Mouse (Mus musculus): ENCODE results near the gene Snx19.

Gene Snx19

GRCm38 (mm10) chr9:30426882-30427632, at the start of gene Snx19:
Snx19 (plus strand) TSS chr9:30427108.
- peak; percentile 95 for DNase-seq

DNA sequence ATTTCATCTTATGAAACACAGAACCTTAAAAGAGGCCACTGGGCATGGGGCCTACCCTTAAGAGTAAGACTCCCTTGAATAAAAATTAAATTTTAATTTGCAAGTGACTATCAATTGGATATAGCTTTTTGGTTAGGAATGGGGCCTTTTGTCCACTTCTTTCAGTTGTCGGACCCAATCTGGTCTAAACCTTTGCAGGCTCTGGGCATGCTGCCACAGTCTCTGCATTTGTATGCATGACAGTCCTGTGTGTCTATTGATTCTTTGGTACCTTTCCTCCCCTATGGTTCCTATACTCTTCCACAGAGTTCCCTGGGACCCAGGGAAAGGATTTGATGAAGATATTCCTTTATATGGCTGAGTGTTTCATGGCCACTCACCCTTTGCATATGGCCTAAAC, 26.1 kb upstream of the Snx19 start:
- no peak for DNase-seq

DNA sequence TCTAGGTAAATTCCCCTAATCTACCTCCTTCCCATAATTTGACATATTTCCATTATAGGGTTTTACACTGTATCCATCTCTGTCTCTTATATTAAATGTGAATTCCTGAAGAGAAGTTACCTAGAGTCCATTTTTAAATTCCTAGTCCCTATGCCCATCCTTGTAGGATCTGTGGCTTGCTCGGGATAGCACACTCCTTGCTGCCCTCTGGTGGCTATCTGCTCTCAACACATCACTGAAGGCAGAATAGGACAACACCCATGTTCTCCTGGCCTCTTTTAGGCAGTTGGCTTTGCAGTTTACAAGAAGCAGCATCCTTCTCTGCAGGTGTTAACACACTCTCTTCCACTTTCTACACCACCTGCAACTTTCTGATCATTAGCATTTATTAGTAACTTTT, 4.0 kb upstream of the Snx19 start:
- peak; percentile 62 for DNase-seq

- DNase-seq: no peak
These were observed 1.7 kb upstream of the Snx19 start for GRCm38 (mm10) chr9:30425178-30425577.

DNA sequence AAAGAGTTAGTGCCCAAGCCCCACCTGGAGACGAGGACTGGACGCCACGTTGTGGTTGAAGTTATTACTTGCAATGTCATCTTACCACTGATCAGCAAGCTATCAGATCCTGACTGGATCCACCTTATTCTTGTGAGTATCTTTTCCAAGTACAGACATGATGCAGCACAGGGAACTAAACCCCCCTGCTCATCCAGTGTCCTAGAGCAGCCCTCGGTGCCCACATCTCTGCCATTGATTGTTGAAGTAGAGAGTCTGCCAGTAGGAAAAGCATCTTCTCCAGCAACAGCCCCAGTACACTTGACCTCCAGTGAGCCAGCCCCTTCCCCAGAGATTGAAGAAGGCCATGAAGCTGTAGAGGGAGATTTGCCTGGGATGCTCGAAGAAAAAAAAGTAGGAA, 1.3 kb downstream of the Snx19 start:
- DNase-seq: no peak

- no peak for DNase-seq
These were observed 3.5 kb downstream of the Snx19 start for GRCm38 (mm10) chr9:30430447-30430846.

DNA sequence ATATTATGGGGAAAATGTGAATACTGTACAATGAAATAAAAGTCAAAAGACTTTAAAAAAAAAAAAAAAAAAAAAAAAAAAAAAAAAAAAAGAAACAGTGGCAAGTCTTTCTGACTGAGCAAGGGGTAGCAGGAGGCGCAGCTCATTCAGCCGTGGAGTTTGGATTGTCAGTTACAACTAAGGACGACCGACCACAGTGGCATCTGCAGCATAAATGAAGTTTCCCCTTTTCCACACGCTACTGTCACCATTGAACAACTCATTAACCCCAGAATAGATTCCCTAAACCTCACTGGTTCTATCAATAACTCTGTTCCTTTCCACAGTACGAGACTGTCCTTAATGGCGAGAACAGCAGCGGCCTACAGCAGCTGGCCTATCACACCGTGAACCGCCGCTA, 5.0 kb downstream of the Snx19 start:
- no peak for DNase-seq

DNA sequence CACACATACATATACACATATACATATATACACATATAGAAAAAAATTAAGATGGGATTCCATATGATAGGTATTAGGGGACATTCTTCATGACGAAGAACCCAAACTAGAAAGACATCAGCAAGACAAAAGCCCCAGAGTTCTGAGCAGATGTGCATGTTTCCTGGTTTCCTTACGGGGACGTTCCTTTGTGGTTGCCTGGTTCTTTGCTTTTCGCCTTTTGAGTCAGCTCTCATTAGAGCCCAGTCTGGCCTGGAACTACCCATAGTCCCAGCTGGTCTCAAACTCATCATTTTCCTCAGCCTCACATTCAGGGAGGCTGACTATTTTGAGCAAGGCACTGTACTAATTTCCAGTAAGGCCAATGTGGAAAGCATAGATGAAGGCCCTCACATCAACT, 7.0 kb downstream of the Snx19 start:
- no peak for DNase-seq

DNA sequence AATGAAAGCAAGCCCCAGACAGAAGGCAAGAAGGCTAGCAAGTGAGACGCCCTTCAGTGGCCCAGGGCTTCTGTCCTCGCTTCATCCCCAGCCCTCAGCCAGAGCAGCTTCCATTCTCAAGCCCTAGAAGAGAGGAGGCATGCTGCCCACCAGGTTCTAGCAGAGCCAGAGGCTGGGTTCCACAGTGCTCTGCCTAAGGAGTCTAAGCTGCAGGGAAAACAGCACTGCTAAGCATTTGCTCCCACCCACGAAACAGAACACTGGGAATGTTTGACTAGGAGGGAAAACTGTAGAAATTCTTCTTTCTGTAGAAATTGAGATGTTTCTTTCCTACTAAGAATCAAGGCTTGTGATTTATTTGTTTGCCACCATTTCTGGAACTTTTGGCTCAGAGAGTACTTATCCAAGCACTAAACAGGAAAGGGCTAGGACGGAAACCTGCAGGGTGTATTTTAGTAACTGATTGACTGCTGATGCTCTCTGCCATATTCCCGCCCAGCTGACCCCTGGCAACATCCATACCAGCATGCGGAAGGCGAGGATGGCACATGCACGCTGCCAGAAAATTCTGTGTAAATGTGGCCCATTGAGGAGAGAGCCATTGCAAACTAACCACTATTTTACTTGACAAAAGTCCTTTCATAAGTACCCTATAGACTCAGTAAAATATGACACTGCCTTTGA, 9.1 kb downstream of the Snx19 start:
- DNase-seq: no peak

DNA sequence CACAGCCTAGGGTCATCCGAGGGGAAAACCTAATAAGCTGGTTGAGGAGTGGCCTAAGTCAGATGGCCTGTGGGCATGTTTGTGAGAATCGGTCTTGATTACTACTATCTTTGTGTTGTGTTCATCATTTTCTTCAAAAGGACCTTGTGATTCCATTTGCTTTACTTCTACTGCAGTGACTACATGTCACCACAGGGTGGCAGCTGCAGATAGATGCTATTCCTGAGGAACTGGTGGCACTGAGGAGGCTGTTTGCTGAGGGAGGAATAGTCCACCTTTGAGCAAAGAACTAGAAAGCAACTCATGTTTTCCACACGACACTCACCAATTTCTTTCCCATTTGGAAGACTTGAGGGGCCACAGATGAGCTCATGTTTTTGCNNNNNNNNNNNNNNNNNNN, 11.6 kb downstream of the Snx19 start:
- peak; percentile 54 for DNase-seq

GRCm38 (mm10) chr9:30441761-30442160, 14.9 kb downstream of the Snx19 start:
- DNase-seq: no peak

DNA sequence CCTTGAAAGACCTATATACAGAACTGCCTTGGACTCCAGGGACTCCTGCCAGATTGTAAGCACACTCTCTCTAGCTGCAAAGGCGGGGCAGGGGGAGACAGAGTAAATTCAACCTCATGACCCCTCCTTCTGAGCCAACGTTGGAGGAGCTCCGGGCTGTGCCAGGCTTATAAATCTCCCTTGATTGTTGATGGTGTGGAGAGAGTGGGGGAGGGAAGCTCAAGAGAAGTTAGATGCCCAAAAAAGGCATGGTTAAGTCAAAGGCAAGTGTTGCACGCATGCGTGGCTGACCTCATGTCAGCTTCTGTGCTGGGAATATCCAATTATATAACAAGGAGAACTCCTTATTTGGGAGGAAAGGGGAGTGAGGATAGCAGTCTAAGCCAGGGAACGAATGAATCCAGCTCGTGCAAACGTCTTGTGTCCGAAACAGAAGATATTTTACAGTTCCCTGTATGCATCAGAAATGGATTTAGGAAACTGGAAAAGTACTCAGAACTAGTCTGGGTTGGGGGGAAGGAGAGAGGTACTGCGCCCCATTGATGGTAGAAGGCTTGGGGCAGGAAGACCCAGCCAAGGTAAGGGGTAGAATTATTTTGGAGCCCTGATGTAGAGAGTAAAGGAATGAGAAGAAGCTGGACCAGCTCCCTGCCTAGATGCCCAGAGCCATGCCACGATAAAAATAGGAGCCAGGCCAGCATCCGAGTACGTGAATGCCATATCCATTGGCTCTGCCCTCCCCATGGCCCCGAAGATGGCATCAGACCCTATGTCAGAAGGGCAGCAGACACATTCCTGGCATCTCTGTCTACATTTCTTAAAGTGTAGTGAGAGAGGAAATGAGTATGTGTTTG, 18.6 kb downstream of the Snx19 start:
- DNase-seq: no peak

DNA sequence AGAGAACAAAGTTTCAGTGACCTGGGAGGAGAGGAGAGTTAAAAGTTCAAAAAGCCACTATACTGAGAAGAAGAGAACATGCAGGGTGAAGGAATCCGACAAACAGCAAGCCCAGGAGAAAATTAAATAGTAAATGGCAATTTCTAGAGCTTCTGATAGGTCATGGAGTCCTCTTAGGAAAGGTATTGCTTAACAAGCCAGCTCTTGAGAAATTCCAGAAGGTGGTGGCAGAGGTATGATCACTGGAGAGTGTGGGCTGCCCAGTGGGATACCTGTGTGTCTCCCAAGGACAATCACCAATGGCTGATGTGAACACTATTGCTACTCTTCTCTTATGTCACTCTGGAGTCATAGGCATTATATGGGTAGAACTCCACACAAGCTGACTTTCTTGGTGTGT, 19.2 kb downstream of the Snx19 start:
- DNase-seq: no peak

- no peak for DNase-seq
These were observed 21.6 kb downstream of the Snx19 start for GRCm38 (mm10) chr9:30448459-30448858.

GRCm38 (mm10) chr9:30449862-30450261, 23.0 kb downstream of the Snx19 start:
- no peak for DNase-seq

- no peak for DNase-seq
These were observed 23.9 kb downstream of the Snx19 start for GRCm38 (mm10) chr9:30450834-30451233.

- no peak for DNase-seq
These were observed 27.6 kb downstream of the Snx19 start for GRCm38 (mm10) chr9:30454527-30454926.

GRCm38 (mm10) chr9:30456250-30456649, 29.3 kb downstream of the Snx19 start:
- DNase-seq: no peak

DNA sequence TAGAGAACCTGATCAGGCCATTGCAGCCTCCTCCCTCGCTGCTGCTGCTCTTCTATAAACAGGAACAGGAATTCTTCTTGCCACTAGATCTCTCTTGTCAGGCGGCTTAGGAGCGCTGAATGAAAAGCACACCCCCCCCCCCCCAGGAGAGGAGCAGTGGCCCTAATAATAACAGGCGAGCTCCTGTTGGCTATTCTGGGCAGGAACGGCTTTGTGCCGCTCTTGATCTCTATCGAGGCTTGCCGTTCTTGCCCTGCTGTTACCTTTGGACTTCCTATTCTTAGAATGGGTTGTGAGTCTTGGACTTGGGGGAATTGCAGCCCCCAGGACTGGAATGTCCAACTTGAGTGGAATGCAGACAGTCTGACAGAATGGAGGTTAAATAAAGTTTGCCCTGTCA, 33.6 kb downstream of the Snx19 start:
- no peak for DNase-seq

DNA sequence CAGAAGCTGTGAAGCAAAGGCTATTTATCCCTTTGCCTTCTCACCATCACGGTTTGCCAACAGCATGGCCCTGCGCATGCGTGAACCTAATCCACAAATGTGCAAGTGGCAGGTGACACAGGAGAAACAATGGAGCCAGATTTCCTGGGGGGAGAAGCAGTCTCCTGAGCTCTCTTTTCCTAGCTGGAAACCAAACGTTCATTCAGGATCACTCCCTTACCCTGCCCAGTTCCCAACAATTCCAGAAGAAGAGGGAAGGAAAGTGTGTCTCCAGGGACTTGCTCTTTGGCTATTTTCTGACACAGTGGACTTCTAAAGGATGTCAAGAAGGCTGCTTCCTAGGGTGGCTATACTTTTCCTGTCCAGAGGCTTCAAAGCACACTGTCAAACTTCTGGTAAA, 37.8 kb downstream of the Snx19 start:
- no peak for DNase-seq

DNA sequence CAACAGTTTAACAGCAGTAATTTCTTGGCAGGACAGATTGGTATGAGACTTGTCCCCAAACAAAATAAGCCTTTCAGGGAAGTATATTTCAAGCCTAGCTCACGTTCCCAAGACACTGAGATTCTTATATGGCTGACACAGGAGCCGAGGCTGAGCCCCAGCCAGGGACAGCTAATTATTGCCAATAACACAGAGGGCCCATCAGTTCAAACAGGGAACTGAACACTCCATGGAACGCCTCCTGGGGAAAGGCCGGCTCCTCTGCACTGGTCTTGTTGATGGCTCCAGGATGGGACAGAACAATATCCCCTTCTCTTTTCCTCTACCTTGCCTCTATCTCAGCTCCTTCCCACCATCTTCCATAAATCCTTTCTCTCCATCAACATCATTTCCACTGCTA, 53.1 kb downstream of the Snx19 start:
- DNase-seq: no peak

- peak; percentile 98 for DNase-seq
These were observed 53.6 kb downstream of the Snx19 start for GRCm38 (mm10) chr9:30480464-30480863.

DNA sequence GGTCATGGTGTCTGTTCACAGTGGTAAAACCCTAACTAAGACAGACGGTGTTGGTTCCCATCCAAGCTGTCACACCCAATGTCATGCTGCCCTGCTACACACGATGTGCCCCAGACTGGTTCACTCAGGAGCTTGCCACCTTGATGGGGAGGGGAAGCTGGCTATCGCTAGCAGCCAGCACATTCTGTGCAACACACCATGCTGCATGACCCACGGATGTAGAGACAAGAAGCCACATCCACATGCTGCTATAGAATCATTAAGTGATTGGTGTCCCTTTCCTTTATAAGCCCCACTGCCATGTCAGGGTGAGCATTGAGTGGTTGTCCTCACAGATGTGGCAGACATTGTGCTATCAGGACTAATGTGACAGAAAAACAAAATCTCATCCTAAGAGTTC, 55.2 kb downstream of the Snx19 start:
- no peak for DNase-seq

DNA sequence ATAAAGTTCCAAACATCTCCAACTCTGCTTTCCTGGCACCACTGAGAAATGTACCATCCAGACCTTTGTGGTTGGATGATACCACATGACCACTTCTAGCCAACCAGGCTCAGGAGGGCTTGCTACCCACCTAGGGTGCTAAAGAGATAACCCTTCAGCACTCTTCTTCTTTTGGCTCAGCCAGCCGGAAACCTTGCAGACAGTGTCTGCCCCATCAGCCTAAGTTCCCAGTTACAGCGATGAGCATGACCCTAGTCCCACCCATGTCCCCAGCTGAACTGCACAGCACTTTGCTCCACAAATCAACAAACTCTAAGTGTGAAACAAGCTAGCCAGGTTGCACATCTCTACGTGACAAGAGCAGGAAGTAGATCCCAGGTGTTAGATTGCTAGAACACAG, 57.3 kb downstream of the Snx19 start:
- no peak for DNase-seq

All from right cerebral cortex, postnatal 14 days (tissue).